Mouse (Mus musculus) urinary bladder, adult 2 months (tissue): Measurements from ENCODE around the gene Asgr2. TPM values are rescaled to one million over a fixed set of nuclear protein-coding genes. Genes with fewer than 3 reads are reported as not detected.
"Not testable (repeated sequence)": the region's sequence is repeated elsewhere in the genome, so short reads cannot be mapped to it uniquely, and the experiment has no call there.

Source experiments
- DNase-seq: peaks from one replicate; pipeline ENCODE4 v3.0.0; 2022; ENCODE audit warnings: low spot score
- polyA plus RNA-seq: library from polyadenylated mRNA; depleted of rRNA; stranded (reverse); fragments of >200 nt; gene quantifications from 2 replicates; pipeline ENCODE4 v1.2.3, GENCODE M21; 2012; rRNA removed

Gene Asgr2
- polyA plus RNA-seq, 1 experiment, result 2.0 TPM

- DNase-seq, result no peak
Observed at GRCm38 (mm10) chr11:70084563-70084962, 7.9 kb upstream of the Asgr2 start.

- DNase-seq, result no peak
Observed at GRCm38 (mm10) chr11:70097396-70097795, 5.0 kb downstream of the Asgr2 start.

- DNase-seq, result no peak
Observed at GRCm38 (mm10) chr11:70099102-70099501, 6.7 kb downstream of the Asgr2 start.

- no peak for DNase-seq
Observed at GRCm38 (mm10) chr11:70099809-70100208, 7.4 kb downstream of the Asgr2 start.

- DNase-seq, result no peak
Observed at GRCm38 (mm10) chr11:70103701-70104315, 11.4 kb downstream of the Asgr2 start.

GRCm38 (mm10) chr11:70107085-70107484 lies 14.6 kb downstream of the Asgr2 start:
- no peak for DNase-seq

GRCm38 (mm10) chr11:70110146-70110545 lies 17.7 kb downstream of the Asgr2 start:
- DNase-seq, result no peak

- DNase-seq, result no peak
Observed at GRCm38 (mm10) chr11:70114562-70114961, 22.1 kb downstream of the Asgr2 start.

GRCm38 (mm10) chr11:70115901-70116300 lies 23.5 kb downstream of the Asgr2 start:
- DNase-seq, result no peak

- DNase-seq, result no peak
Observed at GRCm38 (mm10) chr11:70129926-70130379, 37.5 kb downstream of the Asgr2 start, which contains the start of gene Mgl2. Gene Mgl2 (plus strand): TSS chr11:70130329.

GRCm38 (mm10) chr11:70135001-70135400 lies 42.6 kb downstream of the Asgr2 start:
- not testable (repeated sequence) for DNase-seq

GRCm38 (mm10) chr11:70135925-70136324 lies 43.5 kb downstream of the Asgr2 start:
- not testable (repeated sequence) for DNase-seq

GRCm38 (mm10) chr11:70139171-70139570 lies 46.7 kb downstream of the Asgr2 start:
- DNase-seq, result no peak

- no peak for DNase-seq
Observed at GRCm38 (mm10) chr11:70151072-70151471, 58.6 kb downstream of the Asgr2 start.

Other genes with a start within 250 kb of the Asgr2 start
- gene Plscr3, start 246.3 kb upstream of the Asgr2 start, polyA plus RNA-seq, result 104 and 110 TPM in 2 replicates
- 15.2 and 15.4 TPM in 2 replicates for gene Tnk1, start 233.9 kb upstream of the Asgr2 start, polyA plus RNA-seq
- not detected in 2 replicates for gene Tmem95, start 214.6 kb upstream of the Asgr2 start, polyA plus RNA-seq
- 11.8 and 13.8 TPM in 2 replicates for gene Kctd11, start 211.2 kb upstream of the Asgr2 start, polyA plus RNA-seq
- 2.0 and 2.5 TPM in 2 replicates for gene Acap1, start 197.1 kb upstream of the Asgr2 start, polyA plus RNA-seq
- gene 2810408A11Rik, start 191.7 kb upstream of the Asgr2 start, polyA plus RNA-seq, result 1.1 and 1.3 TPM in 2 replicates
- gene Neurl4, start 191.6 kb upstream of the Asgr2 start, polyA plus RNA-seq, result 43.4 and 47.8 TPM in 2 replicates
- gene Gps2, start 178.8 kb upstream of the Asgr2 start, polyA plus RNA-seq, result 56.3 and 63.2 TPM in 2 replicates
- 565 and 624 TPM in 2 replicates for gene Eif5a, start 170.7 kb upstream of the Asgr2 start, polyA plus RNA-seq
- gene Ybx2, start 156.8 kb upstream of the Asgr2 start, polyA plus RNA-seq, result 3.7 and 6.2 TPM in 2 replicates
- gene Slc2a4, start 144.5 kb upstream of the Asgr2 start, polyA plus RNA-seq, result 146 and 167 TPM in 2 replicates
- 67.1 and 69.1 TPM in 2 replicates for gene Cldn7, start 127.9 kb upstream of the Asgr2 start, polyA plus RNA-seq
- 82.0 and 95.4 TPM in 2 replicates for gene Ctdnep1, start 111.5 kb upstream of the Asgr2 start, polyA plus RNA-seq
- gene Elp5, start 110.1 kb upstream of the Asgr2 start, polyA plus RNA-seq, result 57.6 and 61.4 TPM in 2 replicates
- 374 and 440 TPM in 2 replicates for gene Gabarap, start 101.5 kb upstream of the Asgr2 start, polyA plus RNA-seq
- 35.8 and 36.4 TPM in 2 replicates for gene Phf23, start 96.9 kb upstream of the Asgr2 start, polyA plus RNA-seq
- gene Dvl2, start 92.0 kb upstream of the Asgr2 start, polyA plus RNA-seq, result 11.9 and 16.7 TPM in 2 replicates
- 95.7 and 100 TPM in 2 replicates for gene Acadvl, start 77.2 kb upstream of the Asgr2 start, polyA plus RNA-seq
- 28.0 and 31.9 TPM in 2 replicates for gene Dlg4, start 75.7 kb upstream of the Asgr2 start, polyA plus RNA-seq
- 0.07 TPM in 1 of 2 replicates, not detected in the other for gene Asgr1, start 38.6 kb upstream of the Asgr2 start, polyA plus RNA-seq
- gene Mgl2, start 37.7 kb downstream of the Asgr2 start, polyA plus RNA-seq, result 41.3 and 51.9 TPM in 2 replicates
- gene Clec10a, start 63.6 kb downstream of the Asgr2 start, polyA plus RNA-seq, result 39.6 and 49.2 TPM in 2 replicates
- 3.0 and 4.8 TPM in 2 replicates for gene Slc16a11, start 120.1 kb downstream of the Asgr2 start, polyA plus RNA-seq
- 7.0 and 8.5 TPM in 2 replicates for gene Slc16a13, start 128.4 kb downstream of the Asgr2 start, polyA plus RNA-seq
- gene Bcl6b, start 137.2 kb downstream of the Asgr2 start, polyA plus RNA-seq, result 4.0 and 4.1 TPM in 2 replicates
- 55.2 and 69.0 TPM in 2 replicates for gene 0610010K14Rik, start 145.3 kb downstream of the Asgr2 start, polyA plus RNA-seq
- 7.4 and 8.7 TPM in 2 replicates for gene Gm21988, start 147.2 kb downstream of the Asgr2 start, polyA plus RNA-seq
- 128 and 143 TPM in 2 replicates for gene Rnasek, start 147.2 kb downstream of the Asgr2 start, polyA plus RNA-seq
- gene Alox12, start 162.7 kb downstream of the Asgr2 start, polyA plus RNA-seq, result 14.7 and 15.3 TPM in 2 replicates
- 0.14 and 0.21 TPM in 2 replicates for gene Alox12e, start 230.0 kb downstream of the Asgr2 start, polyA plus RNA-seq